Mouse (Mus musculus) kidney, postnatal 0 days (tissue): ENCODE data around the gene Lrrc63. TPM values are rescaled to one million over a fixed set of nuclear protein-coding genes. Genes with fewer than 3 reads are reported as not detected.

Experiments used
- ATAC-seq: fragments of 200-750 bp; cut with Nextera tagmentation; replicated peaks from 2 replicates; pipeline ENCODE4 v1.8.0; 2017; ENCODE audit warnings: low read depth, moderate number of reproducible peaks, moderate TSS enrichment, moderate library complexity; ENCODE audit not compliant: low FRiP score
- DNase-seq: peaks from one replicate; pipeline ENCODE4 v3.0.0-alpha.2; 2016; ENCODE audit warnings: low spot score
- H3K27ac ChIP-seq: fragments of 300-500 bp; sonication (generic); 2 replicates; pipeline ENCODE4 v1.5.1; 2014; ENCODE audit warnings: mild to moderate bottlenecking
- H3K27me3 ChIP-seq: fragments of 300-500 bp; sonication (generic); 2 replicates; pipeline ENCODE4 v1.6.1; 2014; ENCODE audit warnings: low read length, mixed read lengths; ENCODE audit not compliant: insufficient read depth
- H3K36me3 ChIP-seq: fragments of 300-500 bp; sonication (generic); 2 replicates; pipeline ENCODE4 v1.6.1; 2014; ENCODE audit warnings: low read length, mixed read lengths; ENCODE audit not compliant: insufficient read depth
- H3K4me1 ChIP-seq: fragments of 300-500 bp; sonication (generic); replicated peaks from 2 replicates; pipeline ENCODE4 v1.6.1; 2014; ENCODE audit warnings: antibody characterized with exemption, low read length, mixed read lengths; ENCODE audit not compliant: insufficient read depth
- H3K4me2 ChIP-seq: fragments of 300-500 bp; sonication (generic); 2 replicates; pipeline ENCODE4 v1.6.1; 2014; ENCODE audit warnings: mild to moderate bottlenecking, low read length, moderate library complexity, mixed read lengths
- H3K4me3 ChIP-seq: fragments of 300-500 bp; sonication (generic); replicated peaks from 2 replicates; pipeline ENCODE4 v1.5.1; 2014; ENCODE audit warnings: low read depth, low read length
- H3K9ac ChIP-seq: fragments of 300-500 bp; sonication (generic); 2 replicates; pipeline ENCODE4 v1.6.1; 2014; ENCODE audit warnings: low read depth, low read length
- H3K9me3 ChIP-seq: fragments of 300-500 bp; sonication (generic); replicated peaks from 2 replicates; pipeline ENCODE4 v1.6.1; 2016; ENCODE audit warnings: low read length, inconsistent platforms, mixed read lengths
- CTCF ChIP-seq: IDR thresholded peaks from 2 replicates; pipeline ENCODE4 v1.5.1; 2016; ENCODE audit warnings: antibody characterized with exemption, low read depth, mild to moderate bottlenecking, moderate library complexity
- WGBS: fragments of 180-500 bp; shearing (Covaris S2); extraction: QIAGEN DNeasy Blood & Tissue Kit; methylation state at CpG from one replicate; pipeline ENCODE4 v1.1.7; 2014; 5-methylcytosine and 5-hydroxymethylcytosine counted together
- polyA plus RNA-seq: library from polyadenylated mRNA; unstranded; fragments of >200 nt; fragmentation: Nextera tagmentation; extraction: Ambion mirVana; gene quantifications from 2 replicates; pipeline ENCODE4 v1.2.1, GENCODE M21; 2015

Lrrc63 gene
- polyA plus RNA-seq, 1 experiment from 2014 or later = not detected

GRCm38 (mm10) chr14:75064520-75064919 is 66.2 kb downstream of the Lrrc63 start:
- H3K4me3 ChIP-seq = no peak overlapping the region
- no peaks in the 10 kb centered on the region for H3K36me3 ChIP-seq
- no peak overlapping the region for H3K4me2 ChIP-seq
- no peaks in the 10 kb centered on the region for H3K4me1 ChIP-seq
- TF ChIP-seq CTCF = no peak
- H3K27ac ChIP-seq = no peak overlapping the region
- no peak overlapping the region for H3K9ac ChIP-seq
- WGBS = 79% methylated on average over 7 of the region's 7 CpGs
- ATAC-seq (no peak), DNase-seq (no peak)
- H3K9me3 ChIP-seq = no peaks in the 10 kb centered on the region
- no peaks in the 10 kb centered on the region for H3K27me3 ChIP-seq

GRCm38 (mm10) chr14:75063936-75064335 is 66.7 kb downstream of the Lrrc63 start:
- H3K27me3 ChIP-seq = no peaks in the 10 kb centered on the region
- no peak overlapping the region for H3K27ac ChIP-seq
- WGBS = 87% methylated on average over 8 of the region's 8 CpGs
- H3K9me3 ChIP-seq = no peaks in the 10 kb centered on the region
- H3K4me2 ChIP-seq = no peak overlapping the region
- H3K9ac ChIP-seq = no peak overlapping the region
- H3K4me3 ChIP-seq = no peak overlapping the region
- ATAC-seq = no peak
- H3K4me1 ChIP-seq = no peaks in the 10 kb centered on the region
- no peaks in the 10 kb centered on the region for H3K36me3 ChIP-seq
- TF ChIP-seq CTCF = no peak
- no peak for DNase-seq

- Histone ChIP-seq H3K4me3 (no peak overlapping the region), H3K36me3 (no peaks in the 10 kb centered on the region), H3K9ac (no peak overlapping the region), H3K27ac (no peak overlapping the region), H3K27me3 (no peaks in the 10 kb centered on the region), H3K9me3 (no peaks in the 10 kb centered on the region), H3K4me1 (no peaks in the 10 kb centered on the region), H3K4me2 (no peak overlapping the region)
- TF ChIP-seq CTCF = peak; percentile 95
- DNase-seq = peak; percentile 73
- WGBS = 38% methylated on average over 8 of the region's 8 CpGs
- ATAC-seq = no peak
Observed at GRCm38 (mm10) chr14:75060562-75060961, 70.1 kb downstream of the Lrrc63 start.

- Histone ChIP-seq H3K4me3 (no peak overlapping the region), H3K27me3 (no peaks in the 10 kb centered on the region), H3K4me2 (no peak overlapping the region), H3K36me3 (no peaks in the 10 kb centered on the region), H3K4me1 (peaks cover 3% of the 10 kb centered on the region; the same call in 1 of the 2 replicates), H3K9ac (no peak overlapping the region), H3K27ac (no peak overlapping the region), H3K9me3 (no peaks in the 10 kb centered on the region)
- ATAC-seq = no peak
- TF ChIP-seq CTCF = no peak
- 75% methylated on average over 9 of the region's 9 CpGs for WGBS
- no peak for DNase-seq
Observed at GRCm38 (mm10) chr14:75056861-75057431, 73.7 kb downstream of the Lrrc63 start.

- H3K27ac ChIP-seq = no peak overlapping the region
- ATAC-seq = peak; percentile 60
Observed at GRCm38 (mm10) chr14:75054455-75055343, 76.0 kb downstream of the Lrrc63 start.

GRCm38 (mm10) chr14:75052451-75052850 is 78.2 kb downstream of the Lrrc63 start:
- no peak overlapping the region for H3K4me3 ChIP-seq
- no peak for DNase-seq
- peak; percentile 40; the same call in 1 of the 2 replicates for TF ChIP-seq CTCF
- peaks cover 3% of the 10 kb centered on the region; the same call in 1 of the 2 replicates for H3K4me1 ChIP-seq
- 71% methylated on average over 8 of the region's 8 CpGs for WGBS
- no peak overlapping the region for H3K27ac ChIP-seq
- H3K9me3 ChIP-seq = no peaks in the 10 kb centered on the region
- no peaks in the 10 kb centered on the region for H3K27me3 ChIP-seq
- ATAC-seq = no peak
- H3K4me2 ChIP-seq = no peak overlapping the region
- H3K9ac ChIP-seq = no peak overlapping the region
- H3K36me3 ChIP-seq = no peaks in the 10 kb centered on the region

More at GRCm38 (mm10) chr14:75054455-75055343, 76.0 kb downstream of the Lrrc63 start:
- Histone ChIP-seq H3K4me1 (peaks cover 3% of the 10 kb centered on the region; the same call in 1 of the 2 replicates), H3K9ac (no peak overlapping the region), H3K4me2 (no peak overlapping the region), H3K4me3 (no peak overlapping the region), H3K36me3 (no peaks in the 10 kb centered on the region), H3K27me3 (no peaks in the 10 kb centered on the region), H3K9me3 (no peaks in the 10 kb centered on the region)
- no peak for TF ChIP-seq CTCF
- 41% methylated on average over 14 of the region's 14 CpGs for WGBS
- peak; percentile 21 for DNase-seq
